Mouse (Mus musculus) MN1 (cell line): ENCODE results near the gene Tppp.
"Not testable (repeated sequence)": the region's sequence is repeated elsewhere in the genome, so short reads cannot be mapped to it uniquely, and the experiment has no call there.

Experiments
- DNase-seq: peaks from one replicate; pipeline ENCODE4 v3.0.0-alpha.2; 2016; ENCODE audit warnings: low spot score

Tppp gene

GRCm38 (mm10) chr13:74025151-74026081 is 16.2 kb downstream of the Tppp start:
- peak; percentile 58 for DNase-seq

GRCm38 (mm10) chr13:74026215-74026614 is 17.0 kb downstream of the Tppp start:
- DNase-seq = peak; percentile 34

DNA sequence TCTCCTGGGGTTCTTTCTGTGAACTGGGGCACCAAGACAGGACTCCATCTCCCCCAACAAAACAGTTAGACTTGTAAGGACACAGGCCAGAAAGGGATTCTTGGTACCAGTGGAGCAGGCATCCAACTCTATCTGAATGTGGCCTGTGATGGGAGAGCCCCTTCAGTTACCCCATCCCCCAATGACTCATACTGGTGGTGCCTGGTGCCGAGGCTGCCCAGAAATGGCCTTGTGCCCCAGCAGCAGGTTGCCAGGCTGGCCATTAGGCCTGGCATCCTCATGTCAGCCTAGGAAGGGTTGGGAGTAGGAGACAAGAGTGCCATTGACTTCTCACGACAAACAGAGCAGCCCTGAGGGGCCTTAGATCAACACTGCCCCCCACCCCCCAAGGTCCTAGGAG is 18.9 kb downstream of the Tppp start:
- DNase-seq = no peak

DNA sequence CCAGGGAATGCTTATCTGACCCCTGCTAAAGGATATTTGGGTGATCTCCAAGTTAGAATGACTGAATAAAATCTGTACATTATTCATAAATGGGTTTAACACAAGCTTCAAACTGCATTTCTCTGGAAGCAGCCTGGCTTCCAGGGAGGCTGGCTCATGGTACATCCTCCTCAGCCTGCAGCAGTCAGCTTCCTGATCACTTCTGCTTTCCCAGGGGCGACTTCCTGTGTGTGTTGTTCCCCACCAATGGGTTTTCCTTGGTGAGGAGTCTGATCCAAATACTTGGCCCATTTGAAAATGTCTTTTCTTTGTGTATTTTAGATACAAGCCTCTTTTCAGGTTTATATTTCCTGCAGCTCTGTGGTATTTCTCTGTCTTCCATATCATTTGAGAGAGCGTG is 19.8 kb downstream of the Tppp start:
- DNase-seq = no peak

GRCm38 (mm10) chr13:74030691-74031090 is 21.5 kb downstream of the Tppp start:
- no peak for DNase-seq

DNA sequence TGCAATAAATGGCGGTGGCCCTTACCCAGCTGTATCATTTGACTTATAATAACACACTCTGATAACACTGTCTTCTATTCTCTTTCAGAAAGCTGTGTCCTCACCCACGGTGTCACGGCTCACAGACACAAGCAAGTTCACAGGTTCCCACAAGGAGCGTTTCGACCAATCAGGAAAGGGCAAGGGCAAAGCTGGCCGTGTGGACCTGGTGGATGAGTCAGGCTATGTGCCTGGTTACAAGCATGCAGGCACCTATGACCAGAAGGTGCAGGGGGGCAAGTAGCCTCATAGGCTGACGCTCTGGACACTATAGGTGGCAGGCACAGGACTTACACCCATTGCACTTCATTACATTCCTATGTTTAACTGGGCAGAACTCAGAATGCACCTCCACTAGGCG is 21.9 kb downstream of the Tppp start:
- DNase-seq = no peak

GRCm38 (mm10) chr13:74034756-74035155 is 25.5 kb downstream of the Tppp start:
- no peak for DNase-seq

DNA sequence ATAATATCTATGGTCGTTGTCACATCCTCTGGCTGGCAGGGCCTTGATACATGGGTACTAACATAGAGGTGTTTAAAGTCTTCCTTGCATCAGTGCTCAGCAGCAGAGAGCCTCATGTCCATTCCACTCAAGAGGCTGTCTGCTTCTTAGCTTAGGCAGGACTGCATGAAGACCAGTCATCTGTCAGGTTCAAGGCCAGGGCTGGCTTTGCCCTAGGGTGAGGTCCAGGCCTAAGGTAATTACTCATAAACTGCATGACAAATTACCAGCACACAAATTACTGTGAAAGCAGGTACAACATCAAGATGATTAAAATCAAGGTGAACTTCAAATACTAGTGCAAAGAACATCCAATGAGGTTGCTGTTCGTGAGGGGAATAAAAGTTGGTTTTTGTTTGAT is 26.6 kb downstream of the Tppp start:
- no peak for DNase-seq

- DNase-seq = no peak
These were observed 30.7 kb downstream of the Tppp start for GRCm38 (mm10) chr13:74039926-74040325.

- DNase-seq = no peak
These were observed 47.0 kb downstream of the Tppp start for GRCm38 (mm10) chr13:74056194-74056593.

- no peak for DNase-seq
These were observed 48.9 kb downstream of the Tppp start for GRCm38 (mm10) chr13:74058081-74058480.

DNA sequence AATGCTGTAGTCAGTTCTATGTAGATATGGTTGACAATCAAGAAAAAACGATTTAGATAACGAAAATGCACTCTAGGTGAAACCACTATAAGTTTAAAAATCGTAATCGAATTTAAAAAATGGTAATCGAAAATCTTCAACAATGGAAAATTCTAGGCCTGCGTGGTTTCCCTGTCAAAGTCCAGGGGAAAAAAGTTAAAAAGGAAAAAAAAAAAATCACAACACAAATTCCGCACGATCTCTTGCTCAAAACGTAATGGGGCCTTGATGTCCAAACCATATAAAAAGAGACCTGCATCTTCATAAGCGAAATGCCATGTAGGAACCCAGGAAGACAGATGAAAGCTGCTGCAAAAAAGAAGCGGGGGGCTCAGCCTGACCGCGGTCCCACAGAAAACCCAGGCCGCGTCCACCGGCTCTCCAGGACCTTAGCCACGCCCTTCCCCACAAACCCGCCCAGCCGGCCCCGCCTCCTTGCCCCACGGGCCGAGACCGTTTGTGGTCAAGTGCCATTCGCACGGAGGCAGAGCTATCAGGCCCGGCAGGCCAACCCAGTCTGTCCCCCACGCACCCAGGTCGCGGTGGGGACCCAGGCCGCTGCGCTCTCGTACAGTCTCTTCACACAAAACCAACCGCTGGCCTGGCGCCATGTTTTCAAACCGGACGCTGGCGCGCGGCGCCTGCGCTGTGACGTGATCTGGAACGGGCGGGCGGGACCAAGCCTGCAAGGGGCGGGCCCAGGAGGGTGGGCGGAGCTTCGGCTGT is 52.6 kb downstream of the Tppp start, which contains the start of gene Cep72:
Cep72 (minus strand) TSS at position 687 of the 765 bp plus-strand sequence.
- DNase-seq = peak; percentile 82

GRCm38 (mm10) chr13:74062378-74063128 is 53.3 kb downstream of the Tppp start:
- DNase-seq = no peak

- no peak for DNase-seq
These were observed 54.3 kb downstream of the Tppp start for GRCm38 (mm10) chr13:74063340-74064050.

DNA sequence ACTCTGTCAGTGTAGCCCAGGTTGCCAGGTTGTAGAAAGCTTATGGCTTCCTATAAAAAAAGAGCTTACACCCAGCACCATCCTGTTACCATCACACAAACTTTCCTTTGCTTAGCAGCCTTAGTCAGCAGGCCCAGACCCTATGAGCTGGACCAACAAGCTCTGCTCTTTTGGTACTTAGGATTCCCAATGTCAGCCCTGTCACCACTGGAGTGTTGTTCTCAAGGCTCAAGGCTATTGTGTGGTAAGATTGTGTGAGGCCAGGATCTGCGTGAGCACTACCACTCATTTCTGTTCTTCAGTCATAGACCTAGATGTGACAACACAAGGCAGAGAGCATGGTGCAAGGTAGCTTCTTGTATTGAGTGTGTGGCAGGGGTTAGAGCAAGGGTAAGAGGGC is 57.4 kb downstream of the Tppp start:
- no peak for DNase-seq

- not testable (repeated sequence) for DNase-seq
These were observed 62.0 kb downstream of the Tppp start for GRCm38 (mm10) chr13:74071244-74071643.

- no peak for DNase-seq
These were observed 62.5 kb downstream of the Tppp start for GRCm38 (mm10) chr13:74071714-74072113.

DNA sequence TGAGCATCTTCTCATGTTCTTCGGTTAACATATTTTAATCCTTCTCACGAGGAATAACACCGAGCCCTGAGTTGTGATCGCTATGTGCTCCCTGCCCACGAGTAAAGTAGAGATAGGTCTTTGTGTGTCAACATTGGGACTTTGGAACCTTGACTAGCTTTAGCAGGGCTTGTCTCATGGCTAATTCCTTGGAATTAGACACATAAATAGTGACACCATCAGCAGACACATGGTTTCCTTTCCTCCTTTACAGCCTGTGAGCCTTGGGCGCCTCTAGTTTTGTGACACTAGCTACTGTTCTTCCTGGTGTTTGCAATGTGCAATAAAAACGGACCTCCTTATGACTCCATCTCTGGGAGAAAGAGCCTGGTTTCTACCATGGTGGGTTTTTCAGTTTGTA is 64.2 kb downstream of the Tppp start:
- DNase-seq = no peak
